Mouse (Mus musculus) gastrocnemius, postnatal 36 days (tissue): Measurements from ENCODE around the gene Oas1f. TPM values are rescaled to one million over a fixed set of nuclear protein-coding genes. Genes with fewer than 3 reads are reported as not detected.
"Not testable (repeated sequence)": the region's sequence is repeated elsewhere in the genome, so short reads cannot be mapped to it uniquely, and the experiment has no call there.

ENCODE experiments used
- DNase-seq, 2 experiments: peaks; one replicate each; pipeline ENCODE4 v3.0.0; 2022
- intact Hi-C: fragments of 180-260 bp; cut with DNase I; formaldehyde crosslinking; loops from one replicate; pipeline ENCODE4 v1.15.1; 2025
- microRNA-seq, 2 experiments: library from miRNA; unstranded; fragments of <30 nt; microRNA quantifications; one replicate each; pipeline ENCODE4 v1.2.0; 2021
- total RNA-seq, 2 experiments: library from RNA; stranded (reverse); gene quantifications; 2 replicates each; pipeline ENCODE4 v1.2.3; 2021

Gene Oas1f
- total RNA-seq, 2 experiments from 2014 or later: not detected

DNA sequence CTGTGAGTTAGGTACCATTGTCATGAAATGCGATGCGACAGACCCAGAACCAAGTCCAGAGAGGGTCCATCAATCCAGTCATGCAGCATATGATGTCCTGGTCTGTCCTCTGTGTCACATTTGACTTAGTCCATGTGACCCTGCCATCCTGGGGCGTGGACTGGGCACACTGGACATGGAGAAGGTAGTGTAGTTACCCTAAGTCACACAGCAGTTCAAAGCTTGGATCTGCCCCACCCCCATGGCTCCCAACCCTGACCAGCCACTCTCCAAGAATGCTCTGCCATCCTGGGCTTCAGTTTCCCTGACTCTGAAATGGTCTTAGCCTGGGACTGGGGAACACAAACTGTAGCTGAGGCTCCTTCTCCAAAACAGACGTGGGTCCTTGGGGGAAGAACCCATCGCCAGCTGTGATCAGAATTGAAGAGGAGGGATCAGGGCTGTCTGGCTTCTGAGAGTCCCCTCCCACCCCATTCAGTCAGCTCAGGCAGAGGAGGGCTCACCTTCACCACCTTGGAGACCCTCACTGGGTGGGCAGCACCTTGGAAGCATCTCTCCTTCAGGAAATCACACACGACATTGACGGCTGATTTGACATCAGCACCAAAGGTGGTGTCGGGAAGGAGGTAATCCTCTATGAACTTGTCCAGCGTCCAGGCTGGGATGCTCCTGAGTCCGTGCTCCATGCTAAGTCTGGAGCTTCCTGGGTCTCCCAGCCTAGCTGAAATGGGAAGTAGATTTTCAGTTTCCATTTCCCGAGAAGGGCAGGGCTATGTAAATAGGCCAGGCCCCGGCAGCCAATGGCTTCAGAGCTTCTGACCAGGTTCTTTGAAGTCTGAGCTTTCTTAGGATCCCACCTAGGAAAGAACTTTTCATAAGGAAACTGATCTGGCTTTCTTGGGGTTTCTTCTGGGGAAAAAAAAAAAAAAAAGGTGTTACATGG lies 59.9 kb downstream of the Oas1f start, which contains the start of gene Oas1a:
Gene Oas1a, minus strand, starts transcription at position 731 of the 943 bp plus-strand sequence.
- intact Hi-C loops, DNase-seq: not testable (repeated sequence)

Small RNA genes within 50 kb of the gene (microRNA-seq; reads per million reads assigned to microRNA genes)
- 0 reads per million in 2 experiments for gene Gm22907

Other genes starting within 250 kb of the Oas1f start
- 1 to 10 TPM; 5.6 to 6.8 TPM for gene Rita1, start 234.8 kb upstream of the Oas1f start, total RNA-seq
- 10 to 100 TPM; 15.8 to 17.7 TPM for gene Ddx54, start 234.6 kb upstream of the Oas1f start, total RNA-seq
- gene Cfap73, start 213.1 kb upstream of the Oas1f start, total RNA-seq: not detected
- gene Rasal1, start 198.6 kb upstream of the Oas1f start, total RNA-seq: not detected
- under 1 TPM; 0.38 to 0.91 TPM for gene Dtx1, start 135.4 kb upstream of the Oas1f start, total RNA-seq
- under 1 TPM; 0.18 to 0.37 TPM for gene Oas2, start 97.5 kb upstream of the Oas1f start, total RNA-seq
- not detected for gene Oas3, start 69.7 kb upstream of the Oas1f start, total RNA-seq
- gene Oas1e, start 51.8 kb upstream of the Oas1f start, total RNA-seq: not detected
- gene Oas1c, start 34.9 kb upstream of the Oas1f start, total RNA-seq: under 1 TPM; 0.15 to 0.30 TPM
- not detected for gene Oas1h, start 14.1 kb downstream of the Oas1f start, total RNA-seq
- under 1 TPM in 1 of 2 experiments, not detected in 1; 0.27 TPM for gene Oas1g, start 40.2 kb downstream of the Oas1f start, total RNA-seq
- gene Oas1a, start 60.2 kb downstream of the Oas1f start, total RNA-seq: under 1 TPM in 1 of 2 experiments, not detected in 1; 0.13 TPM
- not detected for gene Oas1d, start 67.2 kb downstream of the Oas1f start, total RNA-seq
- not detected for gene Rph3a, start 162.7 kb downstream of the Oas1f start, total RNA-seq